Mouse (Mus musculus): ENCODE data around the gene Trmt10a.

- TF ChIP-seq CTCF (IDR thresholded peaks at IDR 0.05; ENCODE audit: extremely low read depth, insufficient read length, insufficient replicate concordance, low read depth, low read length) (no peak), POLR2A (IDR thresholded peaks at IDR 0.05; ENCODE audit: low read depth, low read length) (no peak)
These were observed 14.1 kb upstream of the Trmt10a start for GRCm38 (mm10) chr3:138129110-138129509.

All from small intestine, adult 2 months (tissue).